Mouse (Mus musculus) retina, adult 2 months (tissue): ENCODE measurements around the gene Sectm1b.
A peak's percentile ranks its signal among the peaks of the same experiment; 100 is the strongest.
"Not testable (repeated sequence)": the region's sequence is repeated elsewhere in the genome, so short reads cannot be mapped to it uniquely, and the experiment has no call there.

ENCODE experiments used
- DNase-seq: peaks from one replicate; pipeline ENCODE4 v3.0.0-alpha.2; 2012; ENCODE audit warnings: low read depth, low spot score

Sectm1b gene

GRCm38 (mm10) chr11:121069662-121070061, 6.3 kb upstream of the Sectm1b start:
- not testable (repeated sequence) for DNase-seq

DNA sequence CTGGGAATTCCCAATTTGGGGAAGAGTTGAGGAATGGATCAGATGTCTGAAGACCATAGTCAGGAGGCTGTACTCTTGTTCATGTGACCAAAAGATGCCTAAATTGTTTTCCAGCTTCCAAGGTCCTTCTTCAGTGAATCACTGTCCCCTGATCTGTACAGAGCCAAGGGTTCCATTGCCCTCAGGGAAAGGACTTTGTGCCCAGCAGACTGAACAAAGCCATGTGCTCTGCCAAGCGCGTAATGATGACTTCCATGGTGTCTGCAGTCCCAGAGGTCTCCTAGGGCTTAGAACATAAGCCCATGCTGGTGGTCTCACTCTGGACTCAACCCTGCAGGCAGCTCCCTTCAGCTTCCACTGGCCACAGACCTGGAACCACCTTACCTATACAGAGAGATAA, 4.5 kb upstream of the Sectm1b start:
- no peak for DNase-seq

DNA sequence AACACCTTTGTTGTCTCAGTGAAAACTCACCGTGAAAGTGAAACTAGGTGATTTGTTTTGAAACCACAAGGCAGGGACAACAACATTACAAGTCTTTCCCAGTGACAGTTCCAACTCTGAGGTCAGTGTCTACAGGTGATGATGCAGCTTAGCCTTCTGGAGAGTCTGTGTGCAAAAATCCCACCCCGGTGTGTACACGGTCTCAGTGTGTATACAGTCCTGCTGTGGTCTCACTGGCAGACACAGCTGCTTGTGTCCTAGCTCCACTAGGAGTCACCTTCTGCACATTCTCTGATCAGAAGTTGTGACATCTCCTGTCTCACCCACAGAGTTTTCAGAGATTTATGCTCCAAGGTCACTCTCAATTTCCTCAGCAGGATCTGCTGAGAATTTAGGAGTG, 828 bp upstream of the Sectm1b start:
- no peak for DNase-seq

GRCm38 (mm10) chr11:121061615-121062014, 1.8 kb downstream of the Sectm1b start:
- DNase-seq = no peak

- DNase-seq = not testable (repeated sequence)
These were observed 2.8 kb downstream of the Sectm1b start for GRCm38 (mm10) chr11:121060401-121061067.

- no peak for DNase-seq
These were observed 3.9 kb downstream of the Sectm1b start for GRCm38 (mm10) chr11:121059471-121059870.

GRCm38 (mm10) chr11:121058956-121059355, 4.4 kb downstream of the Sectm1b start:
- no peak for DNase-seq

DNA sequence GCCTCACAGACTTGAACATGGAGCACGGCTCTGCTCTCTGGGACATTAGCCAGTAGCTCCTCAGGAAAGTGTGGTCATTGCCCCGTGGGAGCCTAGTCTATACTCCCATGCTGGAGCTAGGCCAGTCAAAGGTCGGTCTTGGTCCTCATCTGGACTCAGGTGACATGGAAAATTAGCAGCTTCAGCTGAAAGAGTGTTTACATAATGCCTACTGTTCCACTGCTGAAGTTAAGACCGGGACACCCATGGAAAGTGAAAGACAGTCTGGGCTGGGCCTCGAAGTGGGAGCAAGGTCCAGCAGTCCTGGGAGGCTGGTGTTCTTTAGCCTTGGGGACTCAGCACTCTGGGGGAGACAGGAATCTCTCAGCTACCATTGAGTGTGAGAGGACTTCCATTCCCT, 5.2 kb downstream of the Sectm1b start:
- DNase-seq = no peak

GRCm38 (mm10) chr11:121056536-121057236, 6.7 kb downstream of the Sectm1b start:
- DNase-seq = no peak

GRCm38 (mm10) chr11:121053536-121053935, 9.8 kb downstream of the Sectm1b start:
- DNase-seq = peak; percentile 54

GRCm38 (mm10) chr11:121052387-121052786, 11.0 kb downstream of the Sectm1b start:
- DNase-seq = no peak

DNA sequence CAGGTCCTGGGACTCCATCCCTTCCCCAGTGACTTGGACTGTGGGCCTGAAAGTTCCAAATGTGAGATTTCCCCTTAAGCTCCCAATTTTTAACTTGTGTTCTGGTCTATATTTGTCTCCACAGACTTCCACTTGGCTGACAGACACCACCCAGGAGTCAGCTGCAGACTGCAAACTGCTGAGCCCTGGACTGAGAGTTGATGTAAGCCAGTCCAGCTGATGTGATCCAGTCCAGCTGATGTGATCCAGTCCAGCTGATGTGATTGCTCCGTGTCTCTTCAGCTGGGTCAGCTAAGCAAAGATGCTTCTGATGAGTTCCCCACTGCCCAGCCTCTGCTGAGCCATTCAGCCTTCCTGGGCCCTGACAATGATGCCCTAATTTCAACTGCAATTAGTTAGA, 11.6 kb downstream of the Sectm1b start:
- no peak for DNase-seq

DNA sequence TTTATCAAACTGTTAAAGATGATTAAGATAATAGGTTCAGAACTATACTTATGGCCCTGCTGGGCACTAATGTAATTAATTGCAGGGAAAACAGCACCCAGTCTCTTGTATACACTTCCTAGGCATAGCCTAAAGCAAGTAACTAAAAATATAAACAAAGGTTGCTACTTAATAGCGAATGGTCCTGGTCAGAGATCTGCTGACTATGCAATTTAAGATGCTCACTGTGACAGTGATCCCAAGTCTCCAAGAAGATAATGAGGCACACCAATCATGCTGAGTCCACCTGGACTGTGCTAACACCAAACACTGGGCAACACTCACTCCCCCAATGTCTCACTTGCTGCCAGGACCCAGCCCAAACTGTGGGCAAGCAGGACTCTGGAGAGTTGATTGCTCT, 13.5 kb downstream of the Sectm1b start:
- DNase-seq = no peak

DNA sequence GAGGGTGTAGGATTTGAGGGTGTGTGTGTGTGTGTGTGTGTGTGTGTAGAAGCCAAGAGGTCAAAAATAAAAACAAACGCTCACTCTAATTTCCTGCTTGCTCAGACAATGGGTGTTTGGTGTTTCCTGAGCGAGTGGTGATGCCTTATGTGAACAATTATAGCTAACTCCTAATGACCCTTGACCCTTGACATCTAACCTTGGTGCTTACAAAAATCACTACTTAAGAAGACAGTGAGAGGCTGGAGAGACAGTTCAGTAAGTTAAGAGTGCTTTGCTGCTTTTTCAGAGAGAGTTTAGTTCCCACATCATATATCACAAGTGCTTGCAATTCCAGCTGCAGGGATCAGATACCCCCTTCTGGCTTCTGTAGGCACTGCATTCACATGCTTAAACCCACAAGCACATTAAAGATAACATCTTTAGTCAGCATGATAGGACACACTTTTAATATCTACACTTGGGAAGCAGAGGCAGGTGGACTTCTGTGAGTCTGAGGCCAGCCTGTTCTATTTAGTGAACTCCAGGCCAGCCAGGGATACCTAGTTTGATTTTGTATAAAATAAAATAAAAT, 15.5 kb downstream of the Sectm1b start:
- no peak for DNase-seq

DNA sequence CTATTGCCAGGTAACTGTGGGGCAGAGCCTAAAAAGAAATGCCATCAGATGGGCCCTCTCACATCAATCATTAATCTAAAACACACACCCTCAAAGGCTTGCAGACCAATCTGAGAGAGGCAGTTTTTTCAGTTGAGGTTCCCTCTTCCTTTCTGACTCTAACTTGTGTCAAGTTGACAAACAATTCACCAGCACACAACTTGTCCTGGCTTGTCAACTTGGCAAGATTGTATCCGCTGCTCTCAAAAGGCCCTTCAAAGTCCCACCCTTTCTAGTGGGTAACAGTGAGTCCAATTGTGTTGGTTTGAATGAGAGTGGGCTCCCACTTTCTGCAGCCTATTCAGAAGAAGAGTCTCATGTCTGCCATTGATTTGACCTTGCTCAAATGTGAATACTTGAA, 18.1 kb downstream of the Sectm1b start:
- no peak for DNase-seq

DNA sequence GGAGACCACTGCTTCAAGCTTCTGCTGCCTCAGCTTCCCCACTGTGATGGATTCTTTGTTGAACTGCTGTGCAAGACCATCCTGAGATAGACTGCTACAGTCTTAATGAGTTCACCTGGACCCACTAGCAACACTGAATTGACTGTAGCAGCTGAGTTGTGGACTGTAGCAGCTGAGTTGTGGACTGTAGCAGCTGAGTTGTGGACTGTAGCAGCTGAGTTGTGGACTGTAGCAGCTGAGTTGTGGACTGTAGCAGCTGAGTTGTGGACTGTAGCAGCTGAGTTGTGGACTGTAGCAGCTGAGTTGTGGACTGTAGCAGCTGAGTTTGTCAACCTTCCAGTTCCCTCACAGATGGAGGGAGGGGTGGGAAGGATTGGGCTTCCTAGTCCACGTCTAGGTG, 20.3 kb downstream of the Sectm1b start:
- not testable (repeated sequence) for DNase-seq

- DNase-seq = no peak
These were observed 20.9 kb downstream of the Sectm1b start for GRCm38 (mm10) chr11:121042480-121042879.

GRCm38 (mm10) chr11:121041636-121042035, 21.7 kb downstream of the Sectm1b start:
- DNase-seq = no peak

GRCm38 (mm10) chr11:121041212-121041611, 22.2 kb downstream of the Sectm1b start:
- DNase-seq = peak; percentile 47

GRCm38 (mm10) chr11:121039302-121039701, 24.1 kb downstream of the Sectm1b start, which contains the start of gene Cd7:
Gene Cd7, minus strand, starts transcription at chr11:121039418.
- no peak for DNase-seq

DNA sequence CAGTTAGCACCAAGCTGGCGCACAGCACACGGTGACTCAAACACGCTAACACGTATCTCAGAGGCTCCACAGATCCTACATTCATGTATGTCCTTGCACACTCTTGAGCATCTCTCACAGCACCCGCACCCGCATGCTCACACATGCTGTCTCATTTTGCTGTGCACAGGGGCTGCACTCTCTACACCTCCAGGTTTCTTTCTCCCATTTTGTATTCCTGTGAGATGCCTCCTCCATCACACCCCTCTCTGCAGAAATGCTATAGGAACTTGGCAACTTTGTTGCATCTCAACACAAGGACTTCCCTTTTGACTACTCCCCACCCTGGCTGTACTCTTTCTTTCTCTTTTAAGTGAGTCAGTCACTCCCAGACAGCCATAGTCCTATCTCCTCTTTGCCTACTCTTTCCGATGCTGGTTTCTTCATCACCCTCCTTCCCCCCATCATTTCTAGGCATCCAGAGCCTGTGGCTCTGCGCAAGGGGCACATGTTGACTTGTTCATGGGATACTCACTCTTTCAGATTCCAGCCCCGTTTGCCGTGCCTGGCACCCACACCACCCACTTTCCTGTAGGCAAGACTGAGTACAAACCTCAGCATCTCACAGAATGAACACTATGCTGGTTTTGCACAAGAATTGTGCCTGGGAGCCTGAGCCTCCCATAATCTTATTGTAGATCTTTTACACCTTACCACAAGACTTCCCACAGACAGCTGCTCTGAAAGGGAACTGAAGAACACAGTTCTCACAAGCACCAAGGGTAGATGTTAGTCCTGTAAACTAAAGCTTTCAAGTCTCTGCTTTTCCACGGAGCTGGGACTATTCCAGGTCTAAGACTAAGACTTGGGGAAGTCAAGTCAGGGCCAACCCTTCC, 24.8 kb downstream of the Sectm1b start:
- no peak for DNase-seq

- no peak for DNase-seq
These were observed 30.3 kb downstream of the Sectm1b start for GRCm38 (mm10) chr11:121033118-121033517.
